Mouse (Mus musculus): Measurements from ENCODE around the gene Draxin. TPM values are rescaled to one million over a fixed set of nuclear protein-coding genes. Genes with fewer than 3 reads are reported as not detected.
"Not testable (repeated sequence)": the region's sequence is repeated elsewhere in the genome, so short reads cannot be mapped to it uniquely, and the experiment has no call there.

Draxin gene
- 14.6 and 20.4 TPM in 2 replicates for polyA plus RNA-seq (2015; fragmentation: Nextera tagmentation; extraction: Ambion mirVana)

DNA sequence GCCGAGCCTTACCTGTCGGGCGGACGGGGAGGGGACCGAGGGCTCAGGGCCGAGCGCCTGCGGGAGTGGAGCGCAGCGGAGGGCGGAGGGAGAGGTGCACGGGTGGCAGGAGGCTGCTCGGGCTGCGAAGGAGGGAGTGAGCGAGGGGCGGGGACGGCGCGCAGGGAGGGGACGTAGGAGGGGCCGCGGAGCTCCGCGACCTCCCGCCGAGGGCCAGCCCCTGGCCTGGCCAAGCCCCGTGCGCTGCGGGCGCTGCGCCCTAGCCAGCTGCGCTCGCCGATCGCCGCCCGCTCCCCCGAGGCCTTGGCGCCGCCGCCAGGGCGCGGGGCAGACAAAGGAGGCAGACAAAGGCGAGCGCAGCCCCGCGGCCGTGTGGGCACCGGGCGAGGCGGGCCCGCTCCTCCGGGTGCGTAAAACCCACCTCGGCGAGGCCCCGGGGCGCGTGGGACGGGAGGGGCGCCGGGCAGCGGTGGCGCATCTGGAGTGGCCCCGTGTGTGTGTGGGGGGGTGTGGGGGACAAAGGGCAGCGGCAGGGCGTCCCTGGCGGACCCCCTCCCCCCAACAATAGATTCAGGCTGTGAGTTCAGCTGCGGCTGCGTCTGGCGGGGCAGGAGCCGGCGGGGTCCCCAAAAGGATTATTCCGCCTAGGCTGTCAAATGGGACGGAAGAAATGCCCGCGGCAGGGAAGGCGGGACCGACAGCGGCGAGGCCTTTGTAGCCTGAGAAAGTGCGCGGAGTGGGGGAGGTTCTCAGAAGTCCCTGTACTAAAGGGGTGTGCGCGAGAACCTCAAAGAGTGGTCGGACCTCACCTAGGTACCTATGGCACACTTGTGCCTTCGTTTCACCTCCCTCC lies at the start of gene Draxin:
TSS of gene Draxin (minus strand) at position 138 of the 853 bp plus-strand sequence.
- Histone ChIP-seq H3K9ac (replicated peaks) (peak within 1 kb of the TSS; percentile 98), H3K4me1 (replicated peaks) (peaks cover 59% of the 10 kb centered on the region), H3K36me3 (peaks cover 7% of the 10 kb centered on the region; the same call in 1 of the 2 replicates), H3K27ac (peak within 1 kb of the TSS; percentile 99), H3K9me3 (no peaks in the 10 kb centered on the region; the same call in 1 of the 2 replicates), H3K4me2 (replicated peaks) (peak within 1 kb of the TSS; percentile 61), H3K27me3 (no peaks in the 10 kb centered on the region), H3K4me3 (replicated peaks) (peak within 1 kb of the TSS; percentile 78)
- ATAC-seq = peak; percentile 83
- WGBS = 0% methylated on average over 80 of the region's 87 CpGs

DNA sequence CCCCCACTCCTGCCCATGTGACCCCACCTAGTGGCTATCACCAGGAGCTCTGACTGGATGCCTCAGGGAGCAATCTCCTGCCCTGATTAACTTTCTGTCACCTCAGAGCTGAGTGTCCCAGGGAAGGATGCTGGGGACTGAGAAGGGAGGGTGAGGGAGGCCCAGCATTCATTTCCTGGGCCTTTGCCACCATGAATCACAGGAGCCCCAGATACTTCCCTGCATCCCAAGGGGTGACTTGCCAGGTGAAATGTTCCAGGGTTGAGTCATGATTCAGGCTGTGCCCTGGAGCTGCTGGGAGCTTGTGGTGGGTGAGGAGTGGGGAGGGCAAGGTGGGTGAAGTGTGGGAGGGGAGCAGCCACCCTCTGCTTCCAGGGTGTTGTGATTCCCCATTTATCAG lies 47.2 kb upstream of the Draxin start:
- peaks cover 48% of the 10 kb centered on the region for H3K4me1 ChIP-seq (replicated peaks)
- H3K9me3 ChIP-seq = no peaks in the 10 kb centered on the region
- no peak overlapping the region for H3K4me3 ChIP-seq (replicated peaks)
- no peak overlapping the region for H3K4me2 ChIP-seq (replicated peaks)
- H3K36me3 ChIP-seq = no peaks in the 10 kb centered on the region
- peaks cover 70% of the 10 kb centered on the region for H3K27me3 ChIP-seq
- H3K27ac ChIP-seq = no peak overlapping the region
- no peak for ATAC-seq
- H3K9ac ChIP-seq (replicated peaks) = no peak overlapping the region

DNA sequence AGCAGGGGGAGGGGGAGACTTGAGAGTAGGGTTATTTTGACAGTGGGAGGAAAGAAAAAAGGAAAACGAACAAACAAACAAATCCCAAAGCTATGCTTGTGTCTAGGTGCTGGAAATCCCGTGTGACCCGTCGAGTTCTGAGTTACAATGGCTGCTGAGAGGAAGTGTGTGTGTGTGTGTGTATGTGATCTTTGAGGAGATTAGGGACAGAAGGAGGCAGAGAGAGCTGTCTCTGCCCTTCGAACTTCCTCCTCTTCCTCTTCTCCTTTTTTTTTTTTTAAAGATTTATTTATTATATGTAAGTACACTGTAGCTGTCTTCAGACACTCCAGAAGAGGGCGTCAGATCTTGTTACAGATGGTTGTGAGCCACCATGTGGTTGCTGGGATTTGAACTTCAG lies 46.1 kb upstream of the Draxin start:
- not testable (repeated sequence) for H3K4me2 ChIP-seq (replicated peaks); H3K4me3 ChIP-seq (replicated peaks); H3K27ac ChIP-seq; H3K36me3 ChIP-seq; ATAC-seq; H3K9me3 ChIP-seq; H3K9ac ChIP-seq (replicated peaks)
- Histone ChIP-seq H3K27me3 (peaks cover 76% of the 10 kb centered on the region), H3K4me1 (replicated peaks) (peaks cover 46% of the 10 kb centered on the region)
- 85% methylated on average over 5 of the region's 6 CpGs for WGBS

DNA sequence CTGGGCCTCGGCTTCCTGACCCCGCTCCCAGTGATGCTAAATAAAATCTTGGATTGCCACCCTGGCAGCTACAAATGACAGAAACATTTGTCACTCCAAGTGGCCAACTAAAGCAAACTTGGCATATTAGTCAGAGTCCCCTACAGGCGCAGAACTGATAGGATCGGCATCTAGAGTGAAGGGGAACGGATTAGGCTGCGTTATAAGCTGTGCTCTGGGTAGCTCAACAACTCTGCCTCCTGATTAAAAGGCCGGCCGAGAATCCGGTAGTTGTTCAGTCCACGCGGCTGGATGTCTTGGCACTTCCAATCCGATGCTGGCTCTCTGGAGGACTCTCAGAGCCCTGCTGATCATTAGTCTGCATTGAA lies 44.0 kb upstream of the Draxin start:
- Histone ChIP-seq H3K4me3 (replicated peaks) (peak overlapping the region; percentile 18), H3K4me1 (replicated peaks) (peaks cover 55% of the 10 kb centered on the region), H3K9me3 (no peaks in the 10 kb centered on the region), H3K36me3 (no peaks in the 10 kb centered on the region), H3K27me3 (peaks cover 76% of the 10 kb centered on the region), H3K27ac (peak overlapping the region; percentile 88), H3K4me2 (replicated peaks) (peak overlapping the region; percentile 43), H3K9ac (replicated peaks) (no peak overlapping the region)
- ATAC-seq = peak; percentile 8; the same call in 1 of the 2 replicates
- WGBS = 1% methylated on average over 12 of the region's 12 CpGs

DNA sequence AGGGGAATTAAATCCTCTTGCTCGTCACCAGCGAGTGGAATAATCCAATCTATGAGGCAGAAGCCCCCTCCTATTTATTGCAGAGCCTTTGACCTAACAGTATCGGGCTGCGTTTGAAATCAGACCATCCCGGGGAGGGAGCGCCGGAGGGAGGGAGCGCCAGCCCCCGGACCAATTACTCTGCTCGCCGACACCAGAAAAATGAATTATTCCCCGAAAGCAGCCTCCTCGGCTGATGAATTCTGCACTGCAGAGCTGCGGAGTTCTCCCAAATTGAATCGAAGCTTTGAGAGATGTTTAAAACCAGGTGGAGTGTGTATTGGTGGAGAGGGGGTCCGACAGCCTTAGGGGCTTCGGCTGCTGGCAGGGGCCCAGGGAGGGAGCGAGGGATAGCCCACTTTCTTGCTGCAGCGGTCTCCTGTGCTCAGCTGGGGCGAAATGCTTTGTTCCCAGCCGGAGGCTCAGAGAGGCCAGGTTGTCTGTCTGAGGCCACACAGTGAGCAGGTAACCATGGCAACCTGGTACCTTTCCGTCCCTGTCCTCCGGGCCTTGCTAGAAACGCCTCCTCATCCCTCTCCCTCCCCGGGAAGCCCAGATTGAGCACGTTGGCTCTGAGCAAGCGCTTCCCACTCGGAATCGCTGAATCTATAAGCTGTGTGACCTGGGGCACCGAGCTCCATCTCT lies 43.5 kb upstream of the Draxin start:
- H3K9ac ChIP-seq (replicated peaks) = peak overlapping the region; percentile 39; the same call in 1 of the 2 replicates
- peaks cover 56% of the 10 kb centered on the region for H3K4me1 ChIP-seq (replicated peaks)
- peak overlapping the region; percentile 18 for H3K4me3 ChIP-seq (replicated peaks)
- H3K27me3 ChIP-seq = peaks cover 73% of the 10 kb centered on the region
- H3K27ac ChIP-seq = peak overlapping the region; percentile 88
- WGBS = under 1% methylated on average over 29 of the region's 30 CpGs
- no peaks in the 10 kb centered on the region for H3K9me3 ChIP-seq
- peak overlapping the region; percentile 43 for H3K4me2 ChIP-seq (replicated peaks)
- peak; percentile 73 for ATAC-seq
- H3K36me3 ChIP-seq = no peaks in the 10 kb centered on the region

DNA sequence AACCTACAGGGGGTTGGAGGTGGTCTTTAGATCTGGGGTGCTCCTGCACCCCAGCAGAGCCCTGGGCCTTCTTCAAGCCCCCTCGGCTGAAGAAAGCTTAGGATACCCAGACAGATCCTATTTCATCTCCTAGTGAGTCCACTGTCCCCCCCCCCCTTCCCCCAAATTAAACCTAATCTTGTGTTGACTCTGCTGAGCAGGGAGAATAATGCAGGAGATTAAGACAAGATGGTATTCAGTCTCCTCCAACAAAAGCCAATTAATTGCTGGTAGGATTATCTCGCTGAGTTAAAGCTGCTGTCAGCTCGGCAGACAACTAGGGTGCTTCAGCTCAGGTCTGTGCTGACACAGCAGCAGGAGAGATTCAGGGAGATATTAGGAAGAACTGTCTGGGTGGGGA lies 40.8 kb upstream of the Draxin start:
- H3K4me1 ChIP-seq (replicated peaks) = peaks cover 54% of the 10 kb centered on the region
- no peaks in the 10 kb centered on the region for H3K36me3 ChIP-seq
- H3K9ac ChIP-seq (replicated peaks) = no peak overlapping the region
- H3K4me3 ChIP-seq (replicated peaks) = no peak overlapping the region
- 3% methylated on average over 3 of the region's 3 CpGs for WGBS
- no peaks in the 10 kb centered on the region for H3K9me3 ChIP-seq
- peaks cover 68% of the 10 kb centered on the region for H3K27me3 ChIP-seq
- no peak overlapping the region for H3K27ac ChIP-seq
- H3K4me2 ChIP-seq (replicated peaks) = no peak overlapping the region
- ATAC-seq = no peak

DNA sequence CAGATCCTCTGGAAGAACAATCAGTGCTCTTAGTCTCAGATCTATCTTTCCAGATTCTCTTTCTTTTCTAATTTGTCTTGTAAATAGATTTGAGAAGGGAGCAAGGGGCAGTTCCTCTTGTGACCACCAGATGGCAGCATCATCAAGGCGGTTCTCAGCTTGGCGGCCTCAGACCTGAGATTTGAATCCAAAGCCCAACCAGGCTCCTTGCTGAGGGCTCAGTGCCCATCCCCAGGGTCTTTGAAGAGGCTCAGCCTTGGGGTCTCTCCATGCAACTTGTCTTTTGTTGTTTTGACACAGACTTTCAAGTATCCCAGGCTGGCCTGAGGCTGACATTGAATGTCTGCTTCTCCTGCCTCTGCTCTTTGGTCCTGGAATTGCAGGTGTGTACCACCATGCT lies 40.3 kb upstream of the Draxin start:
- peaks cover 68% of the 10 kb centered on the region for H3K27me3 ChIP-seq
- H3K4me2 ChIP-seq (replicated peaks) = no peak overlapping the region
- peaks cover 54% of the 10 kb centered on the region for H3K4me1 ChIP-seq (replicated peaks)
- H3K9me3 ChIP-seq = no peaks in the 10 kb centered on the region
- no peak overlapping the region for H3K9ac ChIP-seq (replicated peaks)
- no peak overlapping the region for H3K27ac ChIP-seq
- H3K4me3 ChIP-seq (replicated peaks) = no peak overlapping the region
- H3K36me3 ChIP-seq = no peaks in the 10 kb centered on the region
- ATAC-seq = no peak
- 0% methylated on average over 2 of the region's 2 CpGs for WGBS

DNA sequence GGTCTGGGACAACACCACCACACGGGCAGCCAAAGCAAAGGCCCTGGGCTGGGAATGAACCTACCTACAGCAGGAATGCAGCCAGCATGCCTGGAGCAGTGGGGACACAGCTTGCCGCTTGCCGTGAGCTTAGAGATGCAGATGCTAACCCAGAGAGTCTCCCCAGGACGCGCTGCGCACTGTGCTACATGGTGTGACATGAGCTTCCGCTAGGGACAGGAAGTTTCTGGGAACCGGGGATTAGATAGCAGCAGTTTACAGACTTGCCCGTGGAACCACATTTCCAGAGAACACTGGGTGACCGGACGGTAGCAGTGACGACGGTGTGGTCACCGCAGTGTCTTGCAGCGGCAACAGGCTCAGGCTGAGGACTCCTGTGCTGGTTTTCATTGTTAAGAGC lies 39.1 kb upstream of the Draxin start:
- Histone ChIP-seq H3K36me3 (no peaks in the 10 kb centered on the region), H3K9me3 (no peaks in the 10 kb centered on the region), H3K9ac (replicated peaks) (no peak overlapping the region), H3K27ac (no peak overlapping the region), H3K27me3 (peaks cover 68% of the 10 kb centered on the region), H3K4me2 (replicated peaks) (no peak overlapping the region), H3K4me1 (replicated peaks) (peaks cover 52% of the 10 kb centered on the region), H3K4me3 (replicated peaks) (no peak overlapping the region)
- ATAC-seq = no peak
- 24% methylated on average over 15 of the region's 15 CpGs for WGBS

DNA sequence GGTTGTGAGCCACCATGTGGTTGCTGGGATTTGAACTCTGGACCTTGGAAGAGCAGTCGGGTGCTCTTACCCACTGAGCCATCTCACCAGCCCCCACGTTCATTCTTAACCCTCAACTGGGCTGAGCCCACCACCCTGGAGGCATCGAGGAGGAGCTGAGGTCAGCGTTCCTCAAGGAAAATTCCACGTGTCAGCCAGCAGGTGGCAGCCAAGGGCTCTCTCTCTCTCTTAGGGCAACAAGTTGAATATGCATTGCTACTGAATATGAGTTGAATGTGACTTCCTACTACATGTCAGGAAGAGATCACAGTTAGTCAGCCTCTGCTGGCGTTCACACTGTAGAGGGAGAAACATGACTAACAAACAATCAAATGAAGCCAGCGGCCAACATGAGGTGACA lies 37.8 kb upstream of the Draxin start:
- peaks cover 77% of the 10 kb centered on the region for H3K27me3 ChIP-seq
- no peak overlapping the region for H3K4me2 ChIP-seq (replicated peaks)
- WGBS = 21% methylated on average over 7 of the region's 7 CpGs
- no peaks in the 10 kb centered on the region for H3K9me3 ChIP-seq
- no peak for ATAC-seq
- H3K27ac ChIP-seq = no peak overlapping the region
- peaks cover 48% of the 10 kb centered on the region for H3K4me1 ChIP-seq (replicated peaks)
- H3K9ac ChIP-seq (replicated peaks) = no peak overlapping the region
- H3K36me3 ChIP-seq = no peaks in the 10 kb centered on the region
- no peak overlapping the region for H3K4me3 ChIP-seq (replicated peaks)

DNA sequence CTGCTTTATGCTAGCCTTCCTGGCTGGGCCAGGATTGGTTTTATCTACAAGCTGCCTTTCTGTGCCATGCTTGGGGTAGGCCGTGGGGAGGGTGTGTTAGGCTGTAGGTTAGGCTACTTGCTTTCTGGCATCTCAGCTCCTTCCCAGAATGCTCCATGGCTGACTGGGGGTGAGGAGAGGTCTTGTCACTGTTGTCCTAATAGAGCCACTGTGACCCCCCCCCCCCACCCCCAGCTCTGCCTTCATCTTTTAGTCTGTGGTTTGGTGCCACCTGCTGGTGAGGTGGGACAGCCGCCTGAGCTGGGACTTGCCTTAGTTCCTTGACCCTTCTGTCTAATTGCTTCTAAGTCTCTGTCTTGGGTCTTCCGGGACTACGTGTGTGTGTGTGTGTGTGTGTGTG lies 36.5 kb upstream of the Draxin start:
- Histone ChIP-seq H3K9ac (replicated peaks) (no peak overlapping the region), H3K9me3 (no peaks in the 10 kb centered on the region), H3K36me3 (no peaks in the 10 kb centered on the region), H3K4me1 (replicated peaks) (peaks cover 41% of the 10 kb centered on the region), H3K27me3 (peaks cover 78% of the 10 kb centered on the region), H3K27ac (no peak overlapping the region), H3K4me2 (replicated peaks) (peak overlapping the region; percentile 38), H3K4me3 (replicated peaks) (peak overlapping the region; percentile 11; the same call in 1 of the 2 replicates)
- no peak for ATAC-seq
- WGBS = 19% methylated on average over 4 of the region's 4 CpGs

DNA sequence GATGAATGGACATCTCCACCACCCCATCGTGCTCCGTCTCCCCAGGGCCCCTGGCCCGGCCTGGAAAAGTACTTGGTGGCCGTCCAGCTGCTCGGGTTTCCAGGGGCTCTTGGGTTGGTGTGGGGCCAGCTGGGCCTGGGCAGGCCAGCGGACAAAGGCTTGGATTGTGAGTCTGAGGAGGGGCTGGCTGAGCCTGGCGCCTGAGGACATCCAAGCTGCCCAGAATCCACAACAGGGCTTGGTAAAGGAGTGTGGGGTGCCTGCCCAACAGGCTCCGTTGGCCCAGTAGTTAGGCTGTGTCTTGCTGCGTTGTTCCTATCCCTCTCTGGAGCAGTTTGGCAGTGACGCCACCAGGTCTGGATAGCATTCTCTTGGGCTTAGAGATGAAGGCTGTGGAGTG lies 35.9 kb upstream of the Draxin start:
- peaks cover 79% of the 10 kb centered on the region for H3K27me3 ChIP-seq
- H3K36me3 ChIP-seq = no peaks in the 10 kb centered on the region
- peak overlapping the region; percentile 11; the same call in 1 of the 2 replicates for H3K4me3 ChIP-seq (replicated peaks)
- H3K9me3 ChIP-seq = no peaks in the 10 kb centered on the region
- H3K9ac ChIP-seq (replicated peaks) = no peak overlapping the region
- ATAC-seq = peak; percentile 48
- 3% methylated on average over 10 of the region's 10 CpGs for WGBS
- no peak overlapping the region for H3K27ac ChIP-seq
- peaks cover 40% of the 10 kb centered on the region for H3K4me1 ChIP-seq (replicated peaks)
- peak overlapping the region; percentile 38 for H3K4me2 ChIP-seq (replicated peaks)

DNA sequence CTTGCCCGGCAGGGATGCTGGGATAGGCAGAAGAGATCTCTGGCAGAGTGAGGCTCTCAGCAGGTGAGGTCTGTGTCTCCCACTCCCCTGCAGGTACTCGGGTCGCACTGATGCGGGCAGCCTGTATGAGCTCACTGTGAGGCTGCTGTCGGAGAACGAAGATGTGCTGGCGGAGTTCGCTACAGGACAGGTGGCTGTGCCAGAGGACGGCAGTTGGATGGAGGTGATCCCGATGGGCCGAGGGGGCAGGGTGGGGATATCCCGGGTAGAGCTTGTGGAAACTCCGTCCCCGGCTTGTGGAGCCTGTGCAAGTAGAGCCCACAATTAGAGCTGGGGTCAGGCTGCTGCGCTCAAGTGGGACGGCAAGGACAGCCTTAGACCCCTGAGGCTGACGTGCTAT lies 35.1 kb upstream of the Draxin start:
- H3K27ac ChIP-seq = no peak overlapping the region

More for the DNA sequence above, 35.1 kb upstream of the Draxin start:
- Histone ChIP-seq H3K9ac (replicated peaks) (no peak overlapping the region), H3K4me1 (replicated peaks) (peaks cover 44% of the 10 kb centered on the region), H3K27me3 (peaks cover 87% of the 10 kb centered on the region), H3K36me3 (no peaks in the 10 kb centered on the region), H3K4me3 (replicated peaks) (no peak overlapping the region), H3K9me3 (no peaks in the 10 kb centered on the region), H3K4me2 (replicated peaks) (no peak overlapping the region)
- ATAC-seq = no peak
- 5% methylated on average over 17 of the region's 17 CpGs for WGBS
